Comparison of ENCODE assay signal across 29 mouse cellular contexts in the genomic region with DNA sequence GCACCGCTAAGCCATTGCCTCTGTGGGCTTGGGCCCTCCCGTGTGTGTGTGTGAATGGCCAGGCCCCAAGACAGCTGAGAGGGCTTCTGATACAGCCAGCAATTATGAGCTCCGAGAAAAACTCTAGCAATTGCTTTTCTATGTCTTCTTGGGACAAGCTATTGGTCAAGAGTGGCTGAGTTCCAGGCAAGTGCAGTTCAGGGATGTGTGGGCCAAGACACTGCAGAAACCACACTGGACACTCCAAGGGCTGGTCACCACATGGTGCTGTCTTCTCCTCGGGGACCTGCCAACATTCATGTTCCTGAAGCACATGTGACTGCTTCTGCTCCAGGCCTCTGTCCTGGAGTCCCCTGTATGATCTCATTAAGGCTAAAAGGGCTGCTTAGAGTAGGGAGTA.
DNase-seq lines count a peak whose midpoint lies in the region; ATAC-seq and TF ChIP-seq lines count a peak whose summit lies in the region.
"Had no signal": no experiment of that assay in that cellular context is flagged by ENCODE, and none has a peak within 500 bp of the region (broad histone marks: within the 10 kb centered on the region; RNA-seq: fewer than 3 reads in every experiment).

No protein-coding gene starts in this region.

- WGBS in heart, adult 2 months: 58% methylated on average over 4 of the region's 4 CpGs
- WGBS in heart, embryonic 10.5 days: 81% methylated on average over 4 of the region's 4 CpGs
- WGBS in kidney, embryonic 14.5 days: 77% methylated on average over 4 of the region's 4 CpGs

- H3K4me1 ChIP-seq in heart, adult 2 months (ENCODE audit: control insufficient read depth, insufficient read depth, low read length): peaks cover 4% of the 10 kb centered on the region
- no peaks in the 10 kb centered on the region; the same call in 1 of the 2 replicates for H3K4me1 ChIP-seq in heart, embryonic 10.5 days
- H3K4me1 ChIP-seq in kidney, embryonic 14.5 days (ENCODE audit: control insufficient read depth, insufficient read depth, low read length): no peaks in the 10 kb centered on the region
- H3K4me1 ChIP-seq: heart, embryonic 13.5 days; limb, embryonic 10.5 days; liver, embryonic 15.5 days; lung, embryonic 15.5 days; megakaryocyte, embryonic 14.5 days; midbrain, embryonic 13.5 days had no signal

- no peaks in the 10 kb centered on the region for H3K27me3 ChIP-seq in heart, adult 2 months (ENCODE audit: control insufficient read depth, insufficient read depth, low read length)
- H3K27me3 ChIP-seq in heart, embryonic 10.5 days (ENCODE audit: insufficient read depth, poor library complexity, severe bottlenecking): peaks cover 21% of the 10 kb centered on the region; the same call in 1 of the 2 replicates
- H3K27me3 ChIP-seq in kidney, embryonic 14.5 days (ENCODE audit: control insufficient read depth, insufficient read depth, low read length): no peaks in the 10 kb centered on the region
- H3K27me3 ChIP-seq: heart, embryonic 13.5 days; liver, embryonic 15.5 days; lung, embryonic 15.5 days; midbrain, embryonic 13.5 days had no signal

- no peak for TF ChIP-seq CTCF in heart, adult 2 months (IDR thresholded peaks at IDR 0.05)

- 0 out of 2 replicates have a peak, but pooled peaks have one; percentile 53 for TF ChIP-seq EP300 in heart, adult 2 months (IDR thresholded peaks at IDR 0.05; ENCODE audit: insufficient read depth, low read depth, low read length)

- no peaks in the 10 kb centered on the region for H3K9me3 ChIP-seq in heart, embryonic 10.5 days
- no peaks in the 10 kb centered on the region for H3K9me3 ChIP-seq in kidney, embryonic 14.5 days (ENCODE audit: control insufficient read depth, low read length)
- H3K9me3 ChIP-seq: heart, embryonic 13.5 days; limb, embryonic 10.5 days; liver, embryonic 15.5 days; lung, embryonic 15.5 days; midbrain, embryonic 13.5 days had no signal

- no peaks in the 10 kb centered on the region for H3K79me2 ChIP-seq in heart, adult 2 months (replicated peaks; ENCODE audit: control insufficient read depth, insufficient read depth, low read length)

- H3K4me3 ChIP-seq in heart, adult 2 months: no peak overlapping the region
- H3K4me3 ChIP-seq in heart, embryonic 10.5 days: no peak overlapping the region
- H3K4me3 ChIP-seq in kidney, embryonic 14.5 days (ENCODE audit: low read length): no peak overlapping the region
- H3K4me3 ChIP-seq: heart, embryonic 13.5 days; left cerebral cortex, adult 2 months; limb, embryonic 10.5 days; liver, embryonic 15.5 days; lung, embryonic 15.5 days; megakaryocyte, embryonic 14.5 days; midbrain, embryonic 13.5 days had no signal

- no peak overlapping the region for H3K27ac ChIP-seq in heart, adult 2 months
- no peak overlapping the region for H3K27ac ChIP-seq in heart, embryonic 10.5 days
- H3K27ac ChIP-seq in kidney, embryonic 14.5 days (ENCODE audit: low read depth, low read length): no peak overlapping the region
- H3K27ac ChIP-seq: heart, embryonic 13.5 days; hindbrain, embryonic 14.5 days; kidney, postnatal 0 days; left cerebral cortex, adult 2 months; limb, embryonic 10.5 days; liver, embryonic 15.5 days; lung, embryonic 15.5 days; midbrain, embryonic 13.5 days had no signal

- H3K9ac ChIP-seq in heart, adult 2 months (ENCODE audit: low read depth, low read length): no peak overlapping the region
- H3K9ac ChIP-seq in kidney, embryonic 14.5 days (ENCODE audit: low read depth, low read length): no peak overlapping the region
- H3K9ac ChIP-seq: heart, embryonic 13.5 days; hindbrain, embryonic 14.5 days; liver, embryonic 15.5 days; lung, embryonic 15.5 days; midbrain, embryonic 13.5 days had no signal

- ATAC-seq in kidney, embryonic 14.5 days (ENCODE audit: low FRiP score, low TSS enrichment): no peak
- ATAC-seq: activated CD4-positive, CD25-positive, alpha-beta regulatory T cell, adult 4 months; forebrain, embryonic 14.5 days; inflammation-experienced regulatory T-cells, adult 6 months; midbrain, embryonic 13.5 days had no signal

- no peak overlapping the region for H3K4me2 ChIP-seq in kidney, embryonic 14.5 days (replicated peaks; ENCODE audit: low read depth, low read length)
- H3K4me2 ChIP-seq: heart, embryonic 13.5 days; hindbrain, embryonic 14.5 days; liver, embryonic 15.5 days; lung, embryonic 15.5 days; midbrain, embryonic 13.5 days had no signal

- H3K36me3 ChIP-seq in heart, adult 2 months (ENCODE audit: control insufficient read depth, insufficient read depth, low read length): no peaks in the 10 kb centered on the region
- no peaks in the 10 kb centered on the region for H3K36me3 ChIP-seq in heart, embryonic 10.5 days
- no peaks in the 10 kb centered on the region for H3K36me3 ChIP-seq in kidney, embryonic 14.5 days (ENCODE audit: control insufficient read depth, insufficient read depth, low read length)
- H3K36me3 ChIP-seq: heart, embryonic 13.5 days; limb, embryonic 10.5 days; liver, embryonic 15.5 days; lung, embryonic 15.5 days; midbrain, embryonic 13.5 days had no signal

- intact Hi-C loops in heart, adult 2 months (cut with DNase I): no loop called here

- TF ChIP-seq POLR2A in heart, adult 2 months (IDR thresholded peaks at IDR 0.05; ENCODE audit: insufficient read depth, low read depth, low read length): no peak

- peak; percentile 56 to 80 for DNase-seq in heart, adult 2 months
- no peak for DNase-seq in heart, embryonic 10.5 days (ENCODE audit: low spot score)
- peak; percentile 60 to 68 for DNase-seq in gastrocnemius, adult 8-10 months (ENCODE audit: low spot score in 2 of 2)
- peak; percentile 85 to 88 for DNase-seq in heart, adult 9 months (ENCODE audit: low spot score in 2 of 2)
- peak; percentile 53 for DNase-seq in heart, postnatal 4 days
- DNase-seq in MN1 (ENCODE audit: low spot score): no peak
- DNase-seq in embryo, embryonic 10.5 days (ENCODE audit: low spot score): no peak
- DNase-seq: B cell, adult 2 months; cerebellum, adult 11 months; cerebellum, postnatal 25 days; kidney, adult 18-20 months; layer of hippocampus, adult 9-11 months; liver; lung, postnatal 36 days; right cerebral cortex, postnatal 14 days; thymus, postnatal 14 days had no signal

Comparison
In these comparisons a context has a peak if more than half of its experiments do, and no peak if none do; other contexts are left out.
1. DNase-seq: peak in heart, adult 2 months (2 of 2), gastrocnemius, adult 8-10 months (2 of 2), heart, adult 9 months (2 of 2) and heart, postnatal 4 days (single experiment); none in heart, embryonic 10.5 days (single experiment), MN1 (single experiment) and embryo, embryonic 10.5 days (single experiment).